Mouse (Mus musculus) heart, embryonic 16.5 days (tissue): Measurements from ENCODE around the gene Olfm2. TPM values are rescaled to one million over a fixed set of nuclear protein-coding genes. Genes with fewer than 3 reads are reported as not detected.
"Not testable (repeated sequence)": the region's sequence is repeated elsewhere in the genome, so short reads cannot be mapped to it uniquely, and the experiment has no call there.

ENCODE experiments used
- ATAC-seq: fragments of 200-750 bp; cut with Nextera tagmentation; replicated peaks from 2 replicates; pipeline ENCODE4 v1.8.0; 2017; ENCODE audit warnings: moderate number of reproducible peaks; ENCODE audit not compliant: insufficient read depth, low FRiP score; ENCODE audit errors: extremely low read depth
- H3K27ac ChIP-seq: fragments of 300-500 bp; sonication (generic); 2 replicates; pipeline ENCODE4 v1.5.1; 2014; ENCODE audit warnings: mild to moderate bottlenecking, low read length, control low read depth, moderate library complexity
- H3K27me3 ChIP-seq: fragments of 300-500 bp; sonication (generic); 2 replicates; pipeline ENCODE4 v1.6.1; 2014; ENCODE audit warnings: low read length, mixed read lengths; ENCODE audit not compliant: control insufficient read depth, insufficient read depth
- H3K36me3 ChIP-seq: fragments of 300-500 bp; sonication (generic); 2 replicates; pipeline ENCODE4 v1.6.1; 2014; ENCODE audit not compliant: control insufficient read depth, insufficient read depth
- H3K4me1 ChIP-seq: fragments of 300-500 bp; sonication (generic); 2 replicates; pipeline ENCODE4 v1.6.1; 2014; ENCODE audit warnings: low read length, mixed read lengths; ENCODE audit not compliant: control insufficient read depth, insufficient read depth
- H3K4me2 ChIP-seq: fragments of 300-500 bp; sonication (generic); 2 replicates; pipeline ENCODE4 v1.6.1; 2014; ENCODE audit warnings: low read depth, mild to moderate bottlenecking, control low read depth, low read length
- H3K4me3 ChIP-seq: fragments of 300-500 bp; sonication (generic); 2 replicates; pipeline ENCODE4 v1.5.1; 2014; ENCODE audit warnings: mild to moderate bottlenecking, control low read depth, low read length
- H3K9ac ChIP-seq: fragments of 300-500 bp; sonication (generic); 2 replicates; pipeline ENCODE4 v1.6.1; 2014; ENCODE audit warnings: low read length, control low read depth
- H3K9me3 ChIP-seq: fragments of 300-500 bp; sonication (generic); replicated peaks from 2 replicates; pipeline ENCODE4 v1.6.1; 2016; ENCODE audit warnings: low read length; ENCODE audit not compliant: control insufficient read depth
- WGBS: fragments of 180-500 bp; shearing (Covaris S2); extraction: QIAGEN DNeasy Blood & Tissue Kit; methylation state at CpG from one replicate; pipeline ENCODE4 v1.1.7; 2014; 5-methylcytosine and 5-hydroxymethylcytosine counted together
- polyA plus RNA-seq: library from polyadenylated mRNA; unstranded; fragments of >200 nt; fragmentation: Nextera tagmentation; extraction: Ambion mirVana; gene quantifications from 2 replicates; pipeline ENCODE4 v1.2.1, GENCODE M21; 2015

The Olfm2 gene
- polyA plus RNA-seq, 1 experiment from 2014 or later, result 1.4 TPM

DNA sequence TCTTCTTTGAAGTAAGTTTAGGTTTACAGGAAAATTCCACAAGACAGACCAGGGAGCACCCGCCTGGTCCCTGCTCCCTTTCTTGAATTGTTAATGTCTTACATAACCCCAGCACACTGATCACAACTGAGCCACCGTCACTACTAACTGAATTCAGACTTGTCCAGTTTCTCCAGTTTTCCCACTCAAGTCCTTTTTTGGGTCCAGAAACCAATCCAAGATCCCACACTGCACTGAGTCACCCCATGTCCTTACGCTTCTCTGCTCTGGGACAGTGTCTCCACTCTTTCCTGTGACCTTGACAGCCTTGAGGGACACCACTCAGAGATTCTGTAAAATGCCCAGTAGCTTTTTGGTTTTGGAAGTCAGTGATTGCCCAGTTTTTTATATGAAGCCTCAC is 53.3 kb downstream of the Olfm2 start:
- no peaks in the 10 kb centered on the region for H3K9me3 ChIP-seq
- ATAC-seq, result no peak
- H3K4me2 ChIP-seq, result no peak overlapping the region
- peaks cover 13% of the 10 kb centered on the region for H3K4me1 ChIP-seq
- peaks cover 18% of the 10 kb centered on the region for H3K27me3 ChIP-seq
- WGBS, result 82% methylated on average over 3 of the region's 3 CpGs
- H3K4me3 ChIP-seq, result no peak overlapping the region
- H3K36me3 ChIP-seq, result no peaks in the 10 kb centered on the region
- no peak overlapping the region for H3K27ac ChIP-seq
- H3K9ac ChIP-seq, result no peak overlapping the region

DNA sequence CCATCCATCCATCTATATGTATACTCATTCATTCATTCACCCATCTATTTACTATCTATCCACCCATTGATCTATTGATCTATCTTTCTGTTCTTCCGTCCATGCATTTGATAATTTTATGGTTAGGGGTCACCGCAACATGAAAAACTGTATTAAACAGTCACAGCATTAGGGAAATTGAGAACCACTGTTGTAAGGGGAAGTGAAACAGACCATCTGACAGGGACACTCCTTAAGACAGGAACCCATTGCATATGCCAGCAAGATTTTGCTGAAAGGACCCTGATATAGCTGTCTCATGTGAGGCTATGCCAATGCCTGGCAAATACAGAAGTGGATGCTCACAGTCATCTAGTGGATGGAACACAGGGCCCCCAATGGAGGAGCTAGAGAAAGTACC is 55.7 kb downstream of the Olfm2 start:
- Histone ChIP-seq H3K4me1 (peaks cover 13% of the 10 kb centered on the region), H3K27me3 (peaks cover 13% of the 10 kb centered on the region)
- H3K4me2 ChIP-seq, H3K4me3 ChIP-seq, H3K9me3 ChIP-seq, H3K27ac ChIP-seq, H3K36me3 ChIP-seq, H3K9ac ChIP-seq, ATAC-seq: not testable (repeated sequence)
- 80% methylated on average over 2 of the region's 2 CpGs for WGBS

DNA sequence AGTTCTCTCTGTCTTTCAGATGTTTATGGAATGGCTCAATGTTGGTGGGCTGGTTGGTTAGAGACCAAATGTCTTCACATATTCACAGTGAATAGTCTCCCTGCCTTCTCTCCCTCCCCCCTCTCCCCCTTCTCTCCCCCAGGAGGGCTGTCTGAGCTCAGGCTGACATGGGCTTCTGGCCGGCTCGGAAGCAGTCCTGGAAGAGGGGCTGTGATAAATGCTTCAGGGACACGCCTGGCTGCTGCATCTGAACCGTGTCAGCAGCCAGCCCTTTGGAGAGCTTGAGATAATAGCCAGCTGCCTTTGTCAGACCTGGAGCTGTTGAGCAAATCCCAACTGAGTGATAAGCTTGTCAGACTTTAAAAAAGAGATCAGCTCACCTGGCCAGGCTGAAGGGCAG is 56.2 kb downstream of the Olfm2 start:
- ATAC-seq, result peak; percentile 37; the same call in 1 of the 2 replicates
- WGBS, result 2% methylated on average over 4 of the region's 4 CpGs
- H3K9me3 ChIP-seq, result no peaks in the 10 kb centered on the region
- H3K36me3 ChIP-seq, result no peaks in the 10 kb centered on the region
- H3K27ac ChIP-seq, result no peak overlapping the region
- H3K4me2 ChIP-seq, result no peak overlapping the region
- H3K4me1 ChIP-seq, result peaks cover 11% of the 10 kb centered on the region
- peaks cover 7% of the 10 kb centered on the region for H3K27me3 ChIP-seq
- no peak overlapping the region for H3K4me3 ChIP-seq
- H3K9ac ChIP-seq, result no peak overlapping the region; the same call in 1 of the 2 replicates

DNA sequence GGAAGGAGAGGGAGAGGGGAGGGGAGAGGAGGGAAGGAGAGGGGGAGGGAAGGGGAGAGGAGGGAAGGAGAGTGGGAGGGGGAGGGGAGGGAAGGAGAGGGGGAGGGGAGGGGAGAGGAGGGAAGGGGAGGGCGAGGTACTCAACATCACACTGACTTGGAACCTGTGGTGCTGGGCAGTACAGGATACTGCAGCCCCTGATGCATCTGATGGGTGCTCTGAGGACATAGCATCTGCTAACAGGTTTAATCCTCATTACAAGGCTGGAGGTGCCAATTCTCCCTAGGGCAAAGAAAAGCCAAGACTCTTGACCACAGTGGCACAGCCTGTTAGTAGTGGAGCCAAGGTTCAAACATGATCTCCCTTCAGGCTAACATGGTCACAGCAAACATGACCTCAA is 56.7 kb downstream of the Olfm2 start:
- no peak for ATAC-seq
- H3K4me3 ChIP-seq, result no peak overlapping the region
- H3K9me3 ChIP-seq, result no peaks in the 10 kb centered on the region
- 46% methylated on average over 1 of the region's 1 CpGs for WGBS
- no peak overlapping the region for H3K4me2 ChIP-seq
- no peaks in the 10 kb centered on the region for H3K36me3 ChIP-seq
- no peak overlapping the region for H3K27ac ChIP-seq
- H3K4me1 ChIP-seq, result peaks cover 8% of the 10 kb centered on the region
- peaks cover 6% of the 10 kb centered on the region for H3K27me3 ChIP-seq
- no peak overlapping the region for H3K9ac ChIP-seq

DNA sequence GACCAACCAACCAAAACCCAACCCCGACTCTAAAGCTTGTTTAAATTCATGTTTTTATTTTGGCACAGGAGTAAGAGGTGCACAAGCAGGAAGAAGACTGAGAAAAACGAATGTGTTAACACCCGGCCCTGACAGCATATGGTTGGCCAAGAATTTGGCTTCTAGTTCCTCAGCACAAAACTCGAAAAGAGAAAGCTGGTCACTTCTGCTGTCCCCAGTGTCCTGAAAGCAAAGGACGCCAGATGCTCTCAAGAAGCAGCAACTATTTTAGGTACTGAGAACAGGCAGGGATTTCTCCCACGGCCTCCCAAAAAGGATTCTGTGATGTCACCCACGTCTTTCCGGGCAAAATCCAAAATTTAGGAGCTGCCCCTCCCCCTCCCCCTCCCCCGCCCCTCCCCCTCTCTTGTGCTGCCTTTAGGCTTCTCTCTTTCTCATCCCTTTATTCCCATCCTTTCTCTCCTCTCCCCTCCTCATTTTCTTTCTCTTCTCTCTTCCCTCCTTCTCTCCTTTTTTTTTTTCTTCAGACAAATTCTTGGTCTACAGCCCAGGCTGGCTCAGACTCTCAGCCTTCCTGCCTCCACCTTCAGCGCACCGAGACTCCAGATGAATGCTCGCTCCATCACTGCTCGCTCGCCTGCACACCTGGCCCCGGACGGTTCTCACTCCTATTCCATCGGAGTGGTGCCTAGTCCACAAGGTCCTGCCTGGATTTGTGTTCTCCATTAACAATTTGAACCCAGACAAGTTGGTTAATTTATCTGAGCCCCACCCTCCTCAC is 60.9 kb downstream of the Olfm2 start:
- Histone ChIP-seq H3K9me3 (no peaks in the 10 kb centered on the region), H3K4me3 (no peak overlapping the region), H3K4me1 (peaks cover 8% of the 10 kb centered on the region), H3K4me2 (no peak overlapping the region), H3K27me3 (no peaks in the 10 kb centered on the region), H3K36me3 (no peaks in the 10 kb centered on the region), H3K27ac (no peak overlapping the region), H3K9ac (no peak overlapping the region)
- 47% methylated on average over 16 of the region's 17 CpGs for WGBS
- ATAC-seq, result no peak

DNA sequence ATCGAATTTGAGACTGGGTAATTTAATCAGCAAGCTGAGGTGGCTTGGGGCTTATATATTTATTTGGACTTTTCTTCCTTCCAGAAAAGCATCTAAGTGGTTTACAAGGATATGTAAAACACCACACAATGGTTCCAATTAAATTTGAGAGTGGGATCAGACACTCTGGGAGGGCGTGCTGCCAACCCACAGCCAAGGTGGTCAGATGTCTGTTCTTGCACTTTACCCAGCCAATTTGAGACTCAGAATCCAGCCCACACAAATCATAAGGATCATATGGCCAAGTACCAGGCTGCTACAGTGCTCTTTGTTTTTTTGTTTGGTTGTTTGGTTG is 63.8 kb downstream of the Olfm2 start:
- Histone ChIP-seq H3K4me3 (no peak overlapping the region), H3K4me2 (no peak overlapping the region), H3K4me1 (no peaks in the 10 kb centered on the region), H3K27ac (no peak overlapping the region), H3K36me3 (no peaks in the 10 kb centered on the region), H3K27me3 (no peaks in the 10 kb centered on the region), H3K9ac (no peak overlapping the region), H3K9me3 (no peaks in the 10 kb centered on the region)
- ATAC-seq, result no peak
- 58% methylated on average over 2 of the region's 2 CpGs for WGBS

DNA sequence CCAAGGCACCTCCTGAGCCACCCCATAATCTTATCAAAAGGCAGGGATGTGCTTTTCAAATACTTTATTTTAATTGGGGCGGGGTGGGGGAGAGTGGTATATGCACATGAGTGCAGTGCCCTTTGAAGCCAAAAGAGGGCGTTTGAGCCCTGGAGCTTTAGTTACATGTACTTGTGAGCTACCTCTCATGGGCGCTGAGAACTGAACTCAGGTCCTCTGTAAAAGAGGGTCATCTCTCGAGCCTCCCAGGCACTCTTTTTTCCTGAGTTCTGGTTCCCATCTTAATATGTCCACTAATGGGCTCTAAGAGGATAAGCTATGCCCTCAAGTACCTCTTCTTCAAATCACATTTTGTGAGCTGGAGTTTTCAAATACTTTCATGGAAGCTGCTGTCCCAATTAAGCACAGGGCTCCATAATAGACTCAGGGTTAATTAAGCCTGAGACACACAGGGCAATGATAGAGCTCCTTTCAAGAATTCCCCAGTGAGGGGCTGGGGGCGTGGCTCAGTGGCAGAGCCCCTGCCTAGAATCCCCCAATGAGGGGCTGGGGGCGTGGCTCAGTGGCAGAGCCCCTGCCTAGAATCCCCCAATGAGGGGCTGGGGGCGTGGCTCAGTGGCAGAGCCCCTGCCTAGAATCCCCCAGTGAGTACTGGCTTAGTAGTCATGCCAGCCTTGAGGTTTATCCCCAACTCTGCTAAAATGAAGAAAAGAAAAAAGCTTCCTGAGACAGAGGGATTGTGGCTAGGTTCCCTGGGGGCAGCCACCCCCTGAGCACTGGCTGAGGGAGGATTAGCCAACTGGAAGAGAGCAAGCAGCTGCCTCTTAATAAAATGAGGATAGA is 64.4 kb downstream of the Olfm2 start:
- Histone ChIP-seq H3K27ac (no peak overlapping the region), H3K27me3 (no peaks in the 10 kb centered on the region), H3K4me2 (no peak overlapping the region), H3K9ac (no peak overlapping the region), H3K9me3 (no peaks in the 10 kb centered on the region), H3K4me3 (no peak overlapping the region), H3K4me1 (no peaks in the 10 kb centered on the region), H3K36me3 (no peaks in the 10 kb centered on the region)
- ATAC-seq, result no peak
- WGBS, result 42% methylated on average over 7 of the region's 7 CpGs

DNA sequence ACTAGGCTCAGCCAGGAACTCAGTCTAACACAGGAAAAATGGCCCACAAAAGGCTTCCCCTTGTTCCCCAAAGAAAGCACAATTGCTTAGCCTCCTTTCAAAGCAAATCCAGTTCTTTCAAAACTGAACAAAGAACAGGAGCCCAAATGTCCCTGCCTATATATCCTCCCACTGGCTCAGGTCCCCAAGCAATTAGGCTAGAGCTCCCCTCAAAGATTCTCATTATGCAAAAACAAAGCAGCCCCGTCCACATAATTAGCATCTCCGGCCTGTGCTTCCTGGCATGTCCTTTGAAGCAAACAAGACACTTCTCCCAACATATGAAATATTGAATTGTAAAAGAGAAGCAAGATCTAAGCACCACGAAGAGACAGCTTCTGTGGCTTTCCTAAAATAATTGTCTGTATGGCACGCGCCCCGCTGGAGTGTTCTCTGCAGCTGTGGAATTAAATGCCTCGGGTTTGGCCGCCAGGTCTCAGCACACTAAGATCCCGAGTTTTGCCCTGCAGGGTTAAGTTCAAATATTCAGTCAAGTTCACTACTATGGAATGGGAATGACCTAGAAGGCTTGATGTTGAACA is 65.7 kb downstream of the Olfm2 start:
- 78% methylated on average over 9 of the region's 9 CpGs for WGBS

DNA sequence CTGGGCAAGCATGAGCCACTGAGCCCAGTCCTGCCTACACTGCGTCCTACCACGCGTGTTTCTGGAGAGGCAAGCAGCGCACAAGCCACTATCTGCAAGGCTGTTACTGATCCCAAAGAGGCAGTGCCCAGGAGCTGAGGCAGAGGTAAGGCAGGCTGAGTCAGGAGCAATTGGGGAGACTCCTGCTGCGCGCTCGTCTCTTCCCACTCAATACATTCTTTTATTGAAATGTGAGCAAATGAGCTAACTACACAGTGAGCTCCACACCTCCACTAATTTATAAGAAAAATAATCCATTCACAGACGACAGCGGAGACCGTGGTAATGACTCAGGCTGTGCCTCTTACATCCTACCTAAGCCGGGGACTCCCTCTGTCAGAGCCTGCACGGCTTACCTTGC is 68.3 kb downstream of the Olfm2 start:
- Histone ChIP-seq H3K27ac (no peak overlapping the region), H3K9me3 (no peaks in the 10 kb centered on the region), H3K4me3 (no peak overlapping the region), H3K9ac (no peak overlapping the region), H3K4me1 (no peaks in the 10 kb centered on the region), H3K4me2 (no peak overlapping the region), H3K27me3 (no peaks in the 10 kb centered on the region), H3K36me3 (no peaks in the 10 kb centered on the region)
- no peak for ATAC-seq
- WGBS, result 88% methylated on average over 12 of the region's 12 CpGs

More for the DNA sequence above, 65.7 kb downstream of the Olfm2 start:
- Histone ChIP-seq H3K9ac (no peak overlapping the region), H3K4me2 (no peak overlapping the region), H3K4me1 (no peaks in the 10 kb centered on the region), H3K4me3 (no peak overlapping the region), H3K27ac (no peak overlapping the region), H3K27me3 (no peaks in the 10 kb centered on the region), H3K9me3 (no peaks in the 10 kb centered on the region), H3K36me3 (no peaks in the 10 kb centered on the region)
- no peak for ATAC-seq
